Mouse (Mus musculus): Measurements from ENCODE around the gene Ssr1.

DNA sequence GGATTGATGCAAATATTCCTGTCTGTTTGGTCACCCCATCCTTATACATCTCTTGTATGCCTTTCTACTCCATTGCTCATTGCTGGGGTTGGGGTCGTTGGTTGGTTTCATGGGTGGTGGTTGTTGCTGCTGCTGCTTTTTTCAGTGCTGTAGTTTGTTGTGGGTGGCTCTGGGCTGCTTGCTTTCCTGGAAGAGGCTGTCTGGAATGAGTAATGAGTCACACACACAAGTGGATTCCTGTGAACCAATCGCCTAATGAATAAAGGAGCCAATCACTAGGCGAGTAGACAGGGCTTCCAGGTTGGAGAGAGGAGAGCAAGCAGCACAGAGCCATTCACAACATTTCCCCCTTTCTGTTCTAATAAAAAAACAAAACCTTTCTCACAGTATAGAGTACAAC is 57.7 kb downstream of the Ssr1 start:
- TF ChIP-seq POLR2AphosphoS2 (IDR thresholded peaks at IDR 0.05; ENCODE audit: insufficient read length, low read depth) (no peak), MAX (IDR thresholded peaks at IDR 0.05; ENCODE audit: low read depth) (no peak)

Measured in myocyte (in vitro differentiated cells).